Mouse (Mus musculus): ENCODE data around the gene Kmt2d.
"Not testable (repeated sequence)": the region's sequence is repeated elsewhere in the genome, so short reads cannot be mapped to it uniquely, and the experiment has no call there.

Kmt2d gene

GRCm38 (mm10) chr15:98871070-98871915, at the start of gene Kmt2d:
TSS of gene Kmt2d (minus strand) at chr15:98871204.
- DNase-seq = peak; percentile 56

GRCm38 (mm10) chr15:98918499-98918895, 47.5 kb upstream of the Kmt2d start:
- not testable (repeated sequence) for DNase-seq

- DNase-seq = peak; percentile 100
Observed at GRCm38 (mm10) chr15:98917538-98918498, 46.8 kb upstream of the Kmt2d start, which contains the start of gene Lmbr1l. TSS of gene Lmbr1l (minus strand) at chr15:98918231.

GRCm38 (mm10) chr15:98917091-98917490, 46.1 kb upstream of the Kmt2d start:
- DNase-seq = peak; percentile 57

- no peak for DNase-seq
Observed at GRCm38 (mm10) chr15:98916016-98916415, 45.0 kb upstream of the Kmt2d start.

- DNase-seq = no peak
Observed at GRCm38 (mm10) chr15:98914903-98915302, 43.9 kb upstream of the Kmt2d start.

GRCm38 (mm10) chr15:98904692-98905091, 33.7 kb upstream of the Kmt2d start:
- peak; percentile 49 for DNase-seq

GRCm38 (mm10) chr15:98902600-98902999, 31.6 kb upstream of the Kmt2d start:
- no peak for DNase-seq

- no peak for DNase-seq
Observed at GRCm38 (mm10) chr15:98901530-98901929, 30.5 kb upstream of the Kmt2d start.

- DNase-seq = peak; percentile 52
Observed at GRCm38 (mm10) chr15:98897928-98898800, 27.2 kb upstream of the Kmt2d start, which contains the start of gene Dhh. TSS of gene Dhh (minus strand) at chr15:98898540.

GRCm38 (mm10) chr15:98897495-98897894, 26.5 kb upstream of the Kmt2d start:
- peak; percentile 78 for DNase-seq

GRCm38 (mm10) chr15:98895635-98896589, 24.9 kb upstream of the Kmt2d start:
- peak; percentile 77 for DNase-seq

GRCm38 (mm10) chr15:98894746-98895634, 24.0 kb upstream of the Kmt2d start:
- peak; percentile 65 for DNase-seq

- DNase-seq = peak; percentile 47
Observed at GRCm38 (mm10) chr15:98893940-98894745, 23.1 kb upstream of the Kmt2d start, which contains the start of gene Rhebl1. TSS of gene Rhebl1 (minus strand) at chr15:98894540.

- no peak for DNase-seq
Observed at GRCm38 (mm10) chr15:98893036-98893435, 22.0 kb upstream of the Kmt2d start.

- peak; percentile 88 for DNase-seq
Observed at GRCm38 (mm10) chr15:98891907-98892606, 21.1 kb upstream of the Kmt2d start.

- DNase-seq = no peak
Observed at GRCm38 (mm10) chr15:98891198-98891742, 20.3 kb upstream of the Kmt2d start.

- no peak for DNase-seq
Observed at GRCm38 (mm10) chr15:98887526-98887925, 16.5 kb upstream of the Kmt2d start.

Measured in lung, postnatal 10 days (tissue).